Mouse (Mus musculus) intestine, embryonic 16.5 days (tissue): ENCODE measurements around the gene Pcbd2. TPM values are rescaled to one million over a fixed set of nuclear protein-coding genes. Genes with fewer than 3 reads are reported as not detected.

Source experiments
- ATAC-seq: fragments of 200-750 bp; cut with Nextera tagmentation; 2 replicates; pipeline ENCODE4 v1.8.0; 2017; ENCODE audit warnings: moderate TSS enrichment, moderate library complexity
- H3K27ac ChIP-seq: fragments of 300-500 bp; sonication (generic); 2 replicates; pipeline ENCODE4 v1.5.1; 2014; ENCODE audit warnings: mild to moderate bottlenecking, low read length
- H3K27me3 ChIP-seq: fragments of 300-500 bp; sonication (generic); replicated peaks from 2 replicates; pipeline ENCODE4 v1.6.1; 2014; ENCODE audit warnings: low read length, control low read depth, mixed read lengths; ENCODE audit not compliant: control insufficient read depth, insufficient read depth
- H3K36me3 ChIP-seq: fragments of 300-500 bp; sonication (generic); 2 replicates; pipeline ENCODE4 v1.6.1; 2014; ENCODE audit warnings: low read length, control low read depth; ENCODE audit not compliant: control insufficient read depth, insufficient read depth
- H3K4me1 ChIP-seq: fragments of 300-500 bp; sonication (generic); 2 replicates; pipeline ENCODE4 v1.6.1; 2014; ENCODE audit warnings: low read length, control low read depth, mixed read lengths; ENCODE audit not compliant: control insufficient read depth, insufficient read depth
- H3K4me2 ChIP-seq: fragments of 300-500 bp; sonication (generic); 2 replicates; pipeline ENCODE4 v1.6.1; 2014; ENCODE audit warnings: low read depth, low read length, control low read depth
- H3K4me3 ChIP-seq: fragments of 300-500 bp; sonication (generic); 2 replicates; pipeline ENCODE4 v1.5.1; 2014; ENCODE audit warnings: mild to moderate bottlenecking, low read length
- H3K9ac ChIP-seq: fragments of 300-500 bp; sonication (generic); 2 replicates; pipeline ENCODE4 v1.6.1; 2014; ENCODE audit warnings: low read depth, low read length
- H3K9me3 ChIP-seq: fragments of 300-500 bp; sonication (generic); 2 replicates; pipeline ENCODE4 v1.6.1; 2016; ENCODE audit warnings: low read length, control low read depth; ENCODE audit not compliant: control insufficient read depth
- WGBS: fragments of 180-500 bp; shearing (Covaris S2); extraction: QIAGEN DNeasy Blood & Tissue Kit; methylation state at CpG from one replicate; pipeline ENCODE4 v1.1.7; 2014; 5-methylcytosine and 5-hydroxymethylcytosine counted together
- polyA plus RNA-seq: library from polyadenylated mRNA; unstranded; fragments of >200 nt; fragmentation: Nextera tagmentation; extraction: Ambion mirVana; gene quantifications from 2 replicates; pipeline ENCODE4 v1.2.1, GENCODE M21; 2015

Gene Pcbd2
- polyA plus RNA-seq, 1 experiment from 2014 or later = 71.9 TPM

- Histone ChIP-seq H3K9ac (no peak overlapping the region), H3K27me3 (no peaks in the 10 kb centered on the region), H3K4me2 (no peak overlapping the region), H3K4me3 (no peak overlapping the region), H3K36me3 (no peaks in the 10 kb centered on the region), H3K27ac (no peak overlapping the region), H3K4me1 (peaks cover 4% of the 10 kb centered on the region; the same call in 1 of the 2 replicates), H3K9me3 (no peaks in the 10 kb centered on the region)
- WGBS = 56% methylated on average over 10 of the region's 10 CpGs
- no peak for ATAC-seq
These were observed 34.3 kb downstream of the Pcbd2 start for GRCm38 (mm10) chr13:55761486-55761885.

GRCm38 (mm10) chr13:55774352-55774751 lies 47.2 kb downstream of the Pcbd2 start:
- 79% methylated on average over 7 of the region's 7 CpGs for WGBS
- H3K9me3 ChIP-seq = no peaks in the 10 kb centered on the region
- H3K4me3 ChIP-seq = no peak overlapping the region
- no peaks in the 10 kb centered on the region for H3K27me3 ChIP-seq
- no peak overlapping the region for H3K4me2 ChIP-seq
- H3K4me1 ChIP-seq = 0 out of 2 replicates have a peak, but pooled peaks cover 4% of the 10 kb centered on the region
- H3K27ac ChIP-seq = no peak overlapping the region
- no peak for ATAC-seq
- H3K36me3 ChIP-seq = no peaks in the 10 kb centered on the region
- H3K9ac ChIP-seq = no peak overlapping the region

- ATAC-seq = no peak
- Histone ChIP-seq H3K36me3 (no peaks in the 10 kb centered on the region), H3K27me3 (no peaks in the 10 kb centered on the region), H3K27ac (no peak overlapping the region), H3K4me2 (no peak overlapping the region), H3K4me3 (no peak overlapping the region), H3K4me1 (0 out of 2 replicates have a peak, but pooled peaks cover 4% of the 10 kb centered on the region), H3K9me3 (no peaks in the 10 kb centered on the region), H3K9ac (no peak overlapping the region)
- 22% methylated on average over 11 of the region's 11 CpGs for WGBS
These were observed 47.9 kb downstream of the Pcbd2 start for GRCm38 (mm10) chr13:55775056-55775455.

- 85% methylated on average over 3 of the region's 3 CpGs for WGBS
- no peaks in the 10 kb centered on the region for H3K9me3 ChIP-seq
- no peaks in the 10 kb centered on the region for H3K36me3 ChIP-seq
- no peak within 1 kb of the TSS for H3K4me2 ChIP-seq
- H3K4me3 ChIP-seq = no peak within 1 kb of the TSS
- ATAC-seq = no peak
- H3K4me1 ChIP-seq = no peaks in the 10 kb centered on the region
- H3K27ac ChIP-seq = no peak within 1 kb of the TSS
- H3K9ac ChIP-seq = no peak within 1 kb of the TSS
- H3K27me3 ChIP-seq = no peaks in the 10 kb centered on the region
These were observed 57.1 kb downstream of the Pcbd2 start, which contains the start of gene Catsper3 for GRCm38 (mm10) chr13:55784268-55784667. Catsper3 (plus strand) TSS chr13:55784568.

GRCm38 (mm10) chr13:55786120-55786519 lies 59.0 kb downstream of the Pcbd2 start:
- no peak; the same call in 1 of the 2 replicates for ATAC-seq
- 48% methylated on average over 11 of the region's 11 CpGs for WGBS
- H3K27ac ChIP-seq = no peak overlapping the region
- no peaks in the 10 kb centered on the region for H3K27me3 ChIP-seq
- no peak overlapping the region for H3K9ac ChIP-seq
- H3K9me3 ChIP-seq = no peaks in the 10 kb centered on the region
- H3K36me3 ChIP-seq = no peaks in the 10 kb centered on the region
- no peak overlapping the region for H3K4me2 ChIP-seq
- H3K4me1 ChIP-seq = no peaks in the 10 kb centered on the region
- no peak overlapping the region for H3K4me3 ChIP-seq

GRCm38 (mm10) chr13:55801246-55801645 lies 74.1 kb downstream of the Pcbd2 start:
- no peaks in the 10 kb centered on the region for H3K27me3 ChIP-seq
- no peak overlapping the region for H3K9ac ChIP-seq
- no peak for ATAC-seq
- H3K4me3 ChIP-seq = no peak overlapping the region
- 74% methylated on average over 2 of the region's 2 CpGs for WGBS
- 0 out of 2 replicates have a peak, but pooled peaks cover 3% of the 10 kb centered on the region for H3K9me3 ChIP-seq
- H3K36me3 ChIP-seq = no peaks in the 10 kb centered on the region
- H3K27ac ChIP-seq = no peak overlapping the region
- H3K4me1 ChIP-seq = no peaks in the 10 kb centered on the region
- no peak overlapping the region for H3K4me2 ChIP-seq

- H3K4me3 ChIP-seq = no peak overlapping the region
- no peak overlapping the region for H3K27ac ChIP-seq
- no peaks in the 10 kb centered on the region for H3K27me3 ChIP-seq
- H3K9me3 ChIP-seq = 0 out of 2 replicates have a peak, but pooled peaks cover 3% of the 10 kb centered on the region
- H3K4me1 ChIP-seq = no peaks in the 10 kb centered on the region
- ATAC-seq = no peak
- no peak overlapping the region for H3K4me2 ChIP-seq
- H3K9ac ChIP-seq = no peak overlapping the region
- WGBS = 92% methylated on average over 1 of the region's 1 CpGs
- no peaks in the 10 kb centered on the region for H3K36me3 ChIP-seq
These were observed 76.8 kb downstream of the Pcbd2 start for GRCm38 (mm10) chr13:55803973-55804372.

GRCm38 (mm10) chr13:55809041-55809623 lies 82.0 kb downstream of the Pcbd2 start:
- Histone ChIP-seq H3K27me3 (no peaks in the 10 kb centered on the region), H3K36me3 (no peaks in the 10 kb centered on the region), H3K4me3 (no peak overlapping the region), H3K4me2 (no peak overlapping the region), H3K9ac (no peak overlapping the region), H3K27ac (no peak overlapping the region), H3K9me3 (no peaks in the 10 kb centered on the region), H3K4me1 (no peaks in the 10 kb centered on the region)
- 76% methylated on average over 7 of the region's 7 CpGs for WGBS
- ATAC-seq = no peak

GRCm38 (mm10) chr13:55809707-55810106 lies 82.5 kb downstream of the Pcbd2 start:
- 94% methylated on average over 10 of the region's 10 CpGs for WGBS
- no peak for ATAC-seq
- Histone ChIP-seq H3K36me3 (no peaks in the 10 kb centered on the region), H3K4me1 (no peaks in the 10 kb centered on the region), H3K4me2 (no peak overlapping the region), H3K27me3 (no peaks in the 10 kb centered on the region), H3K27ac (no peak overlapping the region), H3K4me3 (no peak overlapping the region), H3K9ac (no peak overlapping the region), H3K9me3 (no peaks in the 10 kb centered on the region)

- H3K4me1 ChIP-seq = peaks cover 4% of the 10 kb centered on the region
- H3K9ac ChIP-seq = no peak overlapping the region
- no peaks in the 10 kb centered on the region for H3K36me3 ChIP-seq
- no peak overlapping the region for H3K4me3 ChIP-seq
- no peak for ATAC-seq
- H3K27me3 ChIP-seq = no peaks in the 10 kb centered on the region; the same call in 1 of the 2 replicates
- 59% methylated on average over 5 of the region's 5 CpGs for WGBS
- no peak overlapping the region for H3K27ac ChIP-seq
- H3K9me3 ChIP-seq = no peaks in the 10 kb centered on the region
- H3K4me2 ChIP-seq = no peak overlapping the region
These were observed 83.8 kb downstream of the Pcbd2 start for GRCm38 (mm10) chr13:55810947-55811346.
